Mouse (Mus musculus): ENCODE measurements around the gene Csmd2.

DNA sequence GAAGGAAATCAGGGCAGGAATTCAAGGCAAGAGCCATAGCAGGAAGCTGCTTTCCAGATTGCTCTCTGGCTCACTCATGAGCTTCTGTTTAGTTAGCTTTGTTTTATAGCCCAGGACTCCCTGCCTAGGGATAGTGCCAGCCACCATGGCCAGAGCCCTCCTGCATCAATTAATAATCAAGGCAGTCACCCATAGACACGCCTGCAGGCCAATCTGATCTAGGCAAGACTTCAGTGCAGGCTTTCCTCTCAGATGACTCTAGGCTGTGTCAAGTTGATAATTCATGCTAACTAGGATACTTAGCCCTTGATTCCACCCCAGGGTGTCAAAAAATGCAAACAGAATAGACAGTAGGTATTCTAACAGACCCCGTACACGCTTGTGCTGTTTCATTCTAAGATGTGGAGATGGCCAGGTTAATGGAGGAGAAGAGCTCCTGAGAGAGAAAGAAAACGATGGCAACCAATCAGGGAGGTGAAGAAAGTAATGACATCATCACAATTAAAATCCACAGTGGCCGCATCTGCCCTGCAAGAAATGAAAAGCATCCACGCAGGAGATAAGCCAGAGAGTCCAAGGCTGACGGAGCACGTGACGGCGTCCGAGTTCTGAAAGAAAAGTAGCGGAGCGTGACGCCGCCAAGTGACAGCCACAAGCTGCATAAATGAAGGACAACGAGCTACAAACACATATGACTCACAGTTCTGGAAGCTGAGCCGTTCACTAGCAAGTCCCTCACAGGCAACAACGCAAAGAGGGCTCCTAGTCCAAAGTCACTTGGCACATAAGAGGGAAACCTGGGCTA lies 440.8 kb downstream of the Csmd2 start:
- TF ChIP-seq GATA1 (IDR thresholded peaks at IDR 0.05; ENCODE audit: borderline replicate concordance, low read length) (no peak), CTCF (IDR thresholded peaks at IDR 0.05; ENCODE audit: low read depth, low read length) (no peak)
